Mouse (Mus musculus) limb, embryonic 12.5 days (tissue): Measurements from ENCODE around the gene Prkce. TPM values are rescaled to one million over a fixed set of nuclear protein-coding genes. Genes with fewer than 3 reads are reported as not detected.

Experiments
- ATAC-seq: fragments of 200-750 bp; cut with Nextera tagmentation; 2 replicates; pipeline ENCODE4 v1.8.0; 2017; ENCODE audit warnings: low read depth, moderate TSS enrichment; ENCODE audit not compliant: insufficient number of reproducible peaks, insufficient read depth, low FRiP score, low TSS enrichment
- H3K27ac ChIP-seq: fragments of 300-500 bp; sonication (generic); 2 replicates; pipeline ENCODE4 v1.5.1; 2016; ENCODE audit warnings: mild to moderate bottlenecking, moderate library complexity
- H3K27me3 ChIP-seq: fragments of 300-500 bp; sonication (generic); 2 replicates; pipeline ENCODE4 v1.6.1; 2016; ENCODE audit warnings: mild to moderate bottlenecking, moderate library complexity
- H3K36me3 ChIP-seq: fragments of 300-500 bp; sonication (generic); 2 replicates; pipeline ENCODE4 v1.6.1; 2016; ENCODE audit warnings: mild to moderate bottlenecking, moderate library complexity
- H3K4me1 ChIP-seq: fragments of 300-500 bp; sonication (generic); replicated peaks from 2 replicates; pipeline ENCODE4 v1.6.1; 2016
- H3K4me2 ChIP-seq: fragments of 300-500 bp; sonication (generic); 2 replicates; pipeline ENCODE4 v1.6.1; 2016; ENCODE audit warnings: mild to moderate bottlenecking, moderate library complexity
- H3K4me3 ChIP-seq: fragments of 300-500 bp; sonication (generic); replicated peaks from 2 replicates; pipeline ENCODE4 v1.5.1; 2016; ENCODE audit warnings: mild to moderate bottlenecking
- H3K9ac ChIP-seq: fragments of 300-500 bp; sonication (generic); replicated peaks from 2 replicates; pipeline ENCODE4 v1.6.1; 2016; ENCODE audit warnings: mild to moderate bottlenecking, moderate library complexity
- H3K9me3 ChIP-seq: fragments of 300-500 bp; sonication (generic); 2 replicates; pipeline ENCODE4 v1.6.1; 2016; ENCODE audit warnings: mild to moderate bottlenecking, moderate library complexity
- WGBS: fragments of 180-500 bp; shearing (Covaris S2); methylation state at CpG from one replicate; pipeline ENCODE4 v1.1.7; 2016; 5-methylcytosine and 5-hydroxymethylcytosine counted together
- polyA plus RNA-seq: library from polyadenylated mRNA; unstranded; fragments of >200 nt; fragmentation: Nextera tagmentation; extraction: Ambion mirVana; gene quantifications from 2 replicates; pipeline ENCODE4 v1.2.1, GENCODE M21; 2016

The Prkce gene
- polyA plus RNA-seq, 1 experiment from 2014 or later = 7.7 TPM

- Histone ChIP-seq H3K27me3 (no peaks in the 10 kb centered on the region), H3K9me3 (no peaks in the 10 kb centered on the region), H3K9ac (no peak overlapping the region), H3K27ac (no peak overlapping the region), H3K4me3 (no peak overlapping the region), H3K36me3 (peaks cover 6% of the 10 kb centered on the region; the same call in 1 of the 2 replicates), H3K4me2 (no peak overlapping the region), H3K4me1 (peaks cover 21% of the 10 kb centered on the region)
- no peak for ATAC-seq
- WGBS = 79% methylated on average over 7 of the region's 7 CpGs
Observed at GRCm38 (mm10) chr17:86176722-86177121, 9.1 kb downstream of the Prkce start.

GRCm38 (mm10) chr17:86183788-86184187, 16.2 kb downstream of the Prkce start:
- no peak overlapping the region for H3K27ac ChIP-seq
- no peaks in the 10 kb centered on the region for H3K36me3 ChIP-seq
- H3K4me1 ChIP-seq = peaks cover 7% of the 10 kb centered on the region
- H3K27me3 ChIP-seq = no peaks in the 10 kb centered on the region
- no peak overlapping the region for H3K4me3 ChIP-seq
- 50% methylated on average over 2 of the region's 2 CpGs for WGBS
- no peak for ATAC-seq
- H3K4me2 ChIP-seq = no peak overlapping the region
- no peak overlapping the region for H3K9ac ChIP-seq
- no peaks in the 10 kb centered on the region for H3K9me3 ChIP-seq

GRCm38 (mm10) chr17:86184552-86185209, 17.1 kb downstream of the Prkce start:
- H3K9ac ChIP-seq = no peak overlapping the region
- no peaks in the 10 kb centered on the region for H3K36me3 ChIP-seq
- no peak overlapping the region for H3K27ac ChIP-seq
- WGBS = 73% methylated on average over 9 of the region's 9 CpGs
- H3K27me3 ChIP-seq = no peaks in the 10 kb centered on the region
- H3K4me2 ChIP-seq = no peak overlapping the region
- H3K9me3 ChIP-seq = no peaks in the 10 kb centered on the region
- H3K4me1 ChIP-seq = peaks cover 7% of the 10 kb centered on the region
- ATAC-seq = no peak
- H3K4me3 ChIP-seq = no peak overlapping the region

GRCm38 (mm10) chr17:86185584-86185983, 18.0 kb downstream of the Prkce start:
- no peaks in the 10 kb centered on the region for H3K9me3 ChIP-seq

GRCm38 (mm10) chr17:86187777-86188176, 20.2 kb downstream of the Prkce start:
- H3K27me3 ChIP-seq = no peaks in the 10 kb centered on the region
- peaks cover 14% of the 10 kb centered on the region for H3K4me1 ChIP-seq
- ATAC-seq = no peak
- H3K4me3 ChIP-seq = no peak overlapping the region
- H3K9me3 ChIP-seq = no peaks in the 10 kb centered on the region
- H3K4me2 ChIP-seq = no peak overlapping the region
- H3K36me3 ChIP-seq = no peaks in the 10 kb centered on the region
- H3K27ac ChIP-seq = no peak overlapping the region
- H3K9ac ChIP-seq = no peak overlapping the region
- WGBS = 88% methylated on average over 1 of the region's 1 CpGs

More at GRCm38 (mm10) chr17:86185584-86185983, 18.0 kb downstream of the Prkce start:
- no peak overlapping the region for H3K27ac ChIP-seq
- H3K4me1 ChIP-seq = peaks cover 7% of the 10 kb centered on the region
- WGBS = 41% methylated on average over 7 of the region's 7 CpGs
- no peaks in the 10 kb centered on the region for H3K27me3 ChIP-seq
- no peak overlapping the region for H3K4me3 ChIP-seq
- H3K4me2 ChIP-seq = no peak overlapping the region
- no peak overlapping the region for H3K9ac ChIP-seq
- ATAC-seq = no peak
- no peaks in the 10 kb centered on the region for H3K36me3 ChIP-seq

- H3K4me3 ChIP-seq = no peak overlapping the region
- H3K4me1 ChIP-seq = peaks cover 7% of the 10 kb centered on the region; the same call in 1 of the 2 replicates
- no peak overlapping the region for H3K9ac ChIP-seq
- H3K4me2 ChIP-seq = no peak overlapping the region
- H3K36me3 ChIP-seq = no peaks in the 10 kb centered on the region
- WGBS = 92% methylated on average over 6 of the region's 6 CpGs
- no peaks in the 10 kb centered on the region for H3K9me3 ChIP-seq
- H3K27ac ChIP-seq = no peak overlapping the region
- no peaks in the 10 kb centered on the region for H3K27me3 ChIP-seq
- ATAC-seq = no peak
Observed at GRCm38 (mm10) chr17:86193979-86194378, 26.4 kb downstream of the Prkce start.

GRCm38 (mm10) chr17:86194921-86195320, 27.3 kb downstream of the Prkce start:
- H3K9ac ChIP-seq = no peak overlapping the region
- no peak overlapping the region for H3K27ac ChIP-seq
- no peaks in the 10 kb centered on the region for H3K9me3 ChIP-seq
- H3K27me3 ChIP-seq = no peaks in the 10 kb centered on the region
- H3K4me1 ChIP-seq = peaks cover 7% of the 10 kb centered on the region; the same call in 1 of the 2 replicates
- ATAC-seq = no peak
- no peak overlapping the region for H3K4me3 ChIP-seq
- 71% methylated on average over 8 of the region's 8 CpGs for WGBS
- H3K4me2 ChIP-seq = no peak overlapping the region
- no peaks in the 10 kb centered on the region for H3K36me3 ChIP-seq

GRCm38 (mm10) chr17:86198496-86199465, 31.2 kb downstream of the Prkce start:
- no peak overlapping the region for H3K9ac ChIP-seq
- H3K4me2 ChIP-seq = no peak overlapping the region
- no peak for ATAC-seq
- H3K9me3 ChIP-seq = no peaks in the 10 kb centered on the region
- H3K4me3 ChIP-seq = no peak overlapping the region
- H3K36me3 ChIP-seq = no peaks in the 10 kb centered on the region
- WGBS = 84% methylated on average over 16 of the region's 16 CpGs
- no peak overlapping the region for H3K27ac ChIP-seq
- H3K4me1 ChIP-seq = no peaks in the 10 kb centered on the region
- no peaks in the 10 kb centered on the region for H3K27me3 ChIP-seq

GRCm38 (mm10) chr17:86201981-86202380, 34.4 kb downstream of the Prkce start:
- Histone ChIP-seq H3K4me1 (0 out of 2 replicates have a peak, but pooled peaks cover 2% of the 10 kb centered on the region), H3K36me3 (no peaks in the 10 kb centered on the region), H3K9me3 (no peaks in the 10 kb centered on the region), H3K27ac (no peak overlapping the region), H3K4me3 (no peak overlapping the region), H3K27me3 (no peaks in the 10 kb centered on the region), H3K4me2 (no peak overlapping the region), H3K9ac (no peak overlapping the region)
- 94% methylated on average over 7 of the region's 7 CpGs for WGBS
- ATAC-seq = no peak

- no peak for ATAC-seq
- Histone ChIP-seq H3K9ac (no peak overlapping the region), H3K4me2 (no peak overlapping the region), H3K4me1 (0 out of 2 replicates have a peak, but pooled peaks cover 2% of the 10 kb centered on the region), H3K27ac (no peak overlapping the region), H3K9me3 (no peaks in the 10 kb centered on the region), H3K36me3 (no peaks in the 10 kb centered on the region), H3K27me3 (no peaks in the 10 kb centered on the region), H3K4me3 (no peak overlapping the region)
- 91% methylated on average over 6 of the region's 6 CpGs for WGBS
Observed at GRCm38 (mm10) chr17:86202972-86203371, 35.4 kb downstream of the Prkce start.
